Mouse (Mus musculus): ENCODE measurements at regions not wholly inside any gene's neighbourhood (a gene's known extent, or its start where the extent isn't known, plus 50 kb on each side); places are given as distances from the start of the nearest gene placed in this dataset.

- Histone ChIP-seq H3K27ac (ENCODE audit: insufficient read depth, low read length) (no peak overlapping the region), H3K4me1 (ENCODE audit: control insufficient read depth, insufficient read depth, low read length) (no peaks in the 10 kb centered on the region), H3K4me3 (ENCODE audit: insufficient read depth, low read length) (no peak overlapping the region)
- TF ChIP-seq CTCF (IDR thresholded peaks at IDR 0.05; ENCODE audit: borderline replicate concordance, insufficient read depth, low read length): no peak
- TF ChIP-seq POLR2A (IDR thresholded peaks at IDR 0.05; ENCODE audit: low read depth, low read length): no peak
These were observed 585.5 kb upstream of the Nrp1 start for GRCm38 (mm10) chr8:127772917-127773316.

GRCm38 (mm10) chr8:127774642-127775041, 583.8 kb upstream of the Nrp1 start:
- no peak overlapping the region for H3K4me3 ChIP-seq (ENCODE audit: insufficient read depth, low read length)
- TF ChIP-seq CTCF (IDR thresholded peaks at IDR 0.05; ENCODE audit: borderline replicate concordance, insufficient read depth, low read length): no peak
- TF ChIP-seq POLR2A (IDR thresholded peaks at IDR 0.05; ENCODE audit: low read depth, low read length): no peak
- no peak overlapping the region for H3K27ac ChIP-seq (ENCODE audit: insufficient read depth, low read length)
- no peaks in the 10 kb centered on the region for H3K4me1 ChIP-seq (ENCODE audit: control insufficient read depth, insufficient read depth, low read length)

GRCm38 (mm10) chr8:127775160-127775559, 583.2 kb upstream of the Nrp1 start:
- no peak overlapping the region for H3K4me3 ChIP-seq (ENCODE audit: insufficient read depth, low read length)
- H3K27ac ChIP-seq (ENCODE audit: insufficient read depth, low read length): no peak overlapping the region
- H3K4me1 ChIP-seq (ENCODE audit: control insufficient read depth, insufficient read depth, low read length): no peaks in the 10 kb centered on the region
- no peak for TF ChIP-seq CTCF (IDR thresholded peaks at IDR 0.05; ENCODE audit: borderline replicate concordance, insufficient read depth, low read length)

- H3K4me3 ChIP-seq (ENCODE audit: insufficient read depth, low read length): no peak overlapping the region
- H3K27ac ChIP-seq (ENCODE audit: insufficient read depth, low read length): no peak overlapping the region
- H3K4me1 ChIP-seq (ENCODE audit: control insufficient read depth, insufficient read depth, low read length): no peaks in the 10 kb centered on the region
- TF ChIP-seq POLR2A (IDR thresholded peaks at IDR 0.05; ENCODE audit: low read depth, low read length): no peak
- TF ChIP-seq CTCF (IDR thresholded peaks at IDR 0.05; ENCODE audit: borderline replicate concordance, insufficient read depth, low read length): no peak
These were observed 582.7 kb upstream of the Nrp1 start for GRCm38 (mm10) chr8:127775747-127776146.

- Histone ChIP-seq H3K4me1 (ENCODE audit: control insufficient read depth, insufficient read depth, low read length) (no peaks in the 10 kb centered on the region), H3K4me3 (ENCODE audit: insufficient read depth, low read length) (no peak overlapping the region), H3K27ac (ENCODE audit: insufficient read depth, low read length) (no peak overlapping the region)
- TF ChIP-seq CTCF (IDR thresholded peaks at IDR 0.05; ENCODE audit: borderline replicate concordance, insufficient read depth, low read length) (no peak), POLR2A (IDR thresholded peaks at IDR 0.05; ENCODE audit: low read depth, low read length) (no peak)
These were observed 579.9 kb upstream of the Nrp1 start for GRCm38 (mm10) chr8:127778352-127779020.

DNA sequence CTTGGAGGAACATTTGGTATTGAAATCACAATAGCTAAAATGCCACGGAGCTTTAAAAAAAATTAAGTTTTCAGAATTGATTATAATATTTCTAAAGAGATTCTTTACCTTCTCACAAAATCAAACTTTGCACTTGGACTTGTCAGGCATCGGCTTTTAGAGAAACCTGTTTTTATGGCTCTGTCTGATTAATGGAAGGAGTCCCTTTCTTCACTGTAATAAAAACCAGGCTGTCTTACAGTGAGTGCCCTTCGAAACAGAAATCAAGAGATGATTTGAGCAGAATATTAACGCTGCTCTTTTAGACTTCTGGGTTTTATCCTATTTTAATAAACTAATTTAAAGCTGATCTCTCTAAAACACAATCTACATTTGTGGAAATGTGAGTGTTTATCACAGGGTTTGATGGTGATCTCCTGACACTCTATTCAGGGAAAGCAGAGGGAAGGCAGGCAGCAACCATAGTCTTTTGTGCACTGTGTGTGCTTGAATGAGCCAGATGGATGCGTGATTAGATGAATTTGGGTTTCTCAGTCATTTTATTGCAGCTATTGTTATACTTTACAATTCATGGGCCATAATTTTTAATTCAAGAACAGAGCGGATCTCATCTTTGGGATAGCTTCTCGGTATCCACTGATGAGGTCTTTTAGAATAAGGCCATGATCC, 579.2 kb upstream of the Nrp1 start:
- H3K4me3 ChIP-seq (ENCODE audit: insufficient read depth, low read length): no peak overlapping the region
- no peak for TF ChIP-seq POLR2A (IDR thresholded peaks at IDR 0.05; ENCODE audit: low read depth, low read length)
- no peak for TF ChIP-seq CTCF (IDR thresholded peaks at IDR 0.05; ENCODE audit: borderline replicate concordance, insufficient read depth, low read length)
- no peak overlapping the region for H3K27ac ChIP-seq (ENCODE audit: insufficient read depth, low read length)
- no peaks in the 10 kb centered on the region for H3K4me1 ChIP-seq (ENCODE audit: control insufficient read depth, insufficient read depth, low read length)

DNA sequence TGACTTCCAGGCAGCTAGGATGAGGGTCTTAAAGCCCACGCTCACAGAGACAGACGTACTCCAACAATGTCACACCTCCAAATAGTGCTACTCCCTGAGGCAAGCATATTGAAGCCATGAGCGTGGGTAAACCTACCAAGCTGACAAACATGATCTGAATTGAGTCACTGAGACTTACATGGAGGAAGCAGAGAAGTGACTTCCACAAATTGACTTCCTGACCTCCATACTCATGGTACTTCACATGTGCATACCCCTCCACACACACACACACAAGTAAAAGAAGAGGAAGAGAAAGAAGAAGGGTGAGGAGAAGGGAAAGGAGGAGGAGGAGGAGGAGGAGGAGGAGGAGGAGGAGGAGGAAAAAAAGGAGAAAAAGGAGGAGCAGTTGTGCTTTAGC, 577.8 kb upstream of the Nrp1 start:
- no peak overlapping the region for H3K27ac ChIP-seq (ENCODE audit: insufficient read depth, low read length)
- H3K4me3 ChIP-seq (ENCODE audit: insufficient read depth, low read length): no peak overlapping the region
- no peaks in the 10 kb centered on the region for H3K4me1 ChIP-seq (ENCODE audit: control insufficient read depth, insufficient read depth, low read length)
- no peak for TF ChIP-seq POLR2A (IDR thresholded peaks at IDR 0.05; ENCODE audit: low read depth, low read length)
- no peak for TF ChIP-seq CTCF (IDR thresholded peaks at IDR 0.05; ENCODE audit: borderline replicate concordance, insufficient read depth, low read length)

DNA sequence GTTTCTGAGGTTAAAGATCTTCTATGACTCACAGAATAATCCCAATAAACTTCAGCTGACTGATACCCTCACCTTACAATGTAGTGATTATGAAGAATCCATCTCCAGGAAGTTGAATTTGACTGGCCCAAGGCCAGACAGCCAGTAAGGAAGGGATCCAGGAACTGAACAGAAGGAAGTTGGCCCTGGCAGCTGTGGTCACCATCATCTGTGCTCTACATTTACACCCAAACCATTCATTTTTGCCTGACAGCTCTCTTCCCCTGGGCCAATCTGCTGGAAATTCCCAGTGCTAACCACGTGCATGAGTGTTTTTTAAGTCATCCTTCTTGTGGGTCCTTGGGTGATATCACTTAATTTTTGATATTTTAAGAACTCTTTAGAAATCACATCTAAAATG, 577.4 kb upstream of the Nrp1 start:
- Histone ChIP-seq H3K4me1 (ENCODE audit: control insufficient read depth, insufficient read depth, low read length) (no peaks in the 10 kb centered on the region), H3K27ac (ENCODE audit: insufficient read depth, low read length) (no peak overlapping the region), H3K4me3 (ENCODE audit: insufficient read depth, low read length) (no peak overlapping the region)
- TF ChIP-seq CTCF (IDR thresholded peaks at IDR 0.05; ENCODE audit: borderline replicate concordance, insufficient read depth, low read length): no peak

DNA sequence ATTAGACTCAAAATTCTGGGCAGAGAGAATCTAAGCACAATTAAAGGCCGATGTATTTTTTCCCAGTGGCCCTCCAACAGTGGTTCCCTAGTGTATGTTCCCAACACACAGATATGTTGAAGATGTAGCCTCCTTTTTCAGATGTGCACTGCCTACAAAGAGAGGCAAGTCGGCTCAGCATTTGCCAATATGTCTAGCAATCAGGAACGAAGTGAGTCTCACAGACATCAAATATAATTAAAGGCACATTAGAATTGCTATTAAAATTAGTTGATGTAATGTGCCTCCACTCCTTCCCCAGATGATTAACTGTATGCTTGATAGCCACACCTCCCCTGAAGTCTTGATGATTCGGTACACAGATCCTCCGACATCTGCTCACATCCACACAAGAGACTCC, 565.8 kb upstream of the Nrp1 start:
- Histone ChIP-seq H3K4me1 (ENCODE audit: control insufficient read depth, insufficient read depth, low read length) (no peaks in the 10 kb centered on the region), H3K4me3 (ENCODE audit: insufficient read depth, low read length) (no peak overlapping the region), H3K27ac (ENCODE audit: insufficient read depth, low read length) (no peak overlapping the region)
- no peak for TF ChIP-seq POLR2A (IDR thresholded peaks at IDR 0.05; ENCODE audit: low read depth, low read length)

- Histone ChIP-seq H3K27ac (ENCODE audit: insufficient read depth, low read length) (no peak overlapping the region), H3K4me1 (ENCODE audit: control insufficient read depth, insufficient read depth, low read length) (peaks cover 12% of the 10 kb centered on the region), H3K4me3 (ENCODE audit: insufficient read depth, low read length) (no peak overlapping the region)
- TF ChIP-seq CTCF (IDR thresholded peaks at IDR 0.05; ENCODE audit: borderline replicate concordance, insufficient read depth, low read length) (no peak), POLR2A (IDR thresholded peaks at IDR 0.05; ENCODE audit: low read depth, low read length) (no peak)
These were observed 558.4 kb upstream of the Nrp1 start for GRCm38 (mm10) chr8:127799849-127800471.
